Mouse (Mus musculus) lung, embryonic 16.5 days (tissue): ENCODE results near the gene 6030468B19Rik. TPM values are rescaled to one million over a fixed set of nuclear protein-coding genes. Genes with fewer than 3 reads are reported as not detected.

Source experiments
- ATAC-seq: fragments of 200-750 bp; cut with Nextera tagmentation; 2 replicates; pipeline ENCODE4 v1.8.0; 2017; ENCODE audit warnings: low read depth, mild to moderate bottlenecking, moderate library complexity
- H3K27ac ChIP-seq: fragments of 300-500 bp; sonication (generic); 2 replicates; pipeline ENCODE4 v1.5.1; 2014; ENCODE audit warnings: mild to moderate bottlenecking, control low read depth, low read length
- H3K27me3 ChIP-seq: fragments of 300-500 bp; sonication (generic); 2 replicates; pipeline ENCODE4 v1.6.1; 2014; ENCODE audit warnings: low read depth, low read length, mixed read lengths; ENCODE audit not compliant: control insufficient read depth, insufficient read depth
- H3K36me3 ChIP-seq: fragments of 300-500 bp; sonication (generic); 2 replicates; pipeline ENCODE4 v1.6.1; 2014; ENCODE audit warnings: low read length; ENCODE audit not compliant: control insufficient read depth, insufficient read depth
- H3K4me1 ChIP-seq: fragments of 300-500 bp; sonication (generic); replicated peaks from 2 replicates; pipeline ENCODE4 v1.6.1; 2014; ENCODE audit warnings: low read length, mixed read lengths; ENCODE audit not compliant: control insufficient read depth, insufficient read depth
- H3K4me2 ChIP-seq: fragments of 300-500 bp; sonication (generic); 2 replicates; pipeline ENCODE4 v1.6.1; 2014; ENCODE audit warnings: low read depth, low read length, control low read depth
- H3K4me3 ChIP-seq: fragments of 300-500 bp; sonication (generic); 2 replicates; pipeline ENCODE4 v1.5.1; 2014; ENCODE audit warnings: mild to moderate bottlenecking, low read length, control low read depth
- H3K9ac ChIP-seq: fragments of 300-500 bp; sonication (generic); 2 replicates; pipeline ENCODE4 v1.6.1; 2014; ENCODE audit warnings: low read length, control low read depth
- H3K9me3 ChIP-seq: fragments of 300-500 bp; sonication (generic); 2 replicates; pipeline ENCODE4 v1.6.1; 2016; ENCODE audit warnings: low read length; ENCODE audit not compliant: control insufficient read depth
- WGBS: fragments of 180-500 bp; shearing (Covaris S2); extraction: QIAGEN DNeasy Blood & Tissue Kit; methylation state at CpG from one replicate; pipeline ENCODE4 v1.1.7; 2014; 5-methylcytosine and 5-hydroxymethylcytosine counted together
- polyA plus RNA-seq: library from polyadenylated mRNA; unstranded; fragments of >200 nt; fragmentation: Nextera tagmentation; extraction: Ambion mirVana; gene quantifications from 2 replicates; pipeline ENCODE4 v1.2.1, GENCODE M21; 2015

6030468B19Rik gene
- polyA plus RNA-seq, 1 experiment from 2014 or later: 0.14 TPM

GRCm38 (mm10) chr11:117764319-117764718 lies 33.1 kb upstream of the 6030468B19Rik start:
- 89% methylated on average over 9 of the region's 9 CpGs for whole genome bisulfite sequencing
- no peak overlapping the region for H3K27ac ChIP-seq
- no peak overlapping the region for H3K4me3 ChIP-seq
- ATAC-seq: no peak
- no peak overlapping the region for H3K4me2 ChIP-seq
- peaks cover 16% of the 10 kb centered on the region for H3K36me3 ChIP-seq
- no peaks in the 10 kb centered on the region for H3K9me3 ChIP-seq
- no peak overlapping the region for H3K9ac ChIP-seq
- H3K27me3 ChIP-seq: no peaks in the 10 kb centered on the region
- no peaks in the 10 kb centered on the region; the same call in 1 of the 2 replicates for H3K4me1 ChIP-seq

GRCm38 (mm10) chr11:117765361-117765760 lies 32.1 kb upstream of the 6030468B19Rik start:
- H3K4me3 ChIP-seq: no peak overlapping the region
- H3K27me3 ChIP-seq: no peaks in the 10 kb centered on the region
- no peak overlapping the region for H3K4me2 ChIP-seq
- no peaks in the 10 kb centered on the region; the same call in 1 of the 2 replicates for H3K4me1 ChIP-seq
- no peak overlapping the region for H3K9ac ChIP-seq
- no peaks in the 10 kb centered on the region for H3K9me3 ChIP-seq
- ATAC-seq: no peak
- H3K36me3 ChIP-seq: peaks cover 10% of the 10 kb centered on the region
- WGBS: 88% methylated on average over 5 of the region's 5 CpGs
- no peak overlapping the region for H3K27ac ChIP-seq

GRCm38 (mm10) chr11:117766275-117766674 lies 31.2 kb upstream of the 6030468B19Rik start:
- no peaks in the 10 kb centered on the region for H3K27me3 ChIP-seq
- peaks cover 6% of the 10 kb centered on the region; the same call in 1 of the 2 replicates for H3K36me3 ChIP-seq
- no peaks in the 10 kb centered on the region for H3K9me3 ChIP-seq
- H3K4me3 ChIP-seq: no peak overlapping the region
- H3K4me2 ChIP-seq: no peak overlapping the region
- H3K27ac ChIP-seq: no peak overlapping the region
- ATAC-seq: no peak
- 79% methylated on average over 3 of the region's 3 CpGs for WGBS
- H3K4me1 ChIP-seq: no peaks in the 10 kb centered on the region; the same call in 1 of the 2 replicates
- H3K9ac ChIP-seq: no peak overlapping the region

- no peak for ATAC-seq
- Histone ChIP-seq H3K4me1 (no peaks in the 10 kb centered on the region; the same call in 1 of the 2 replicates), H3K9ac (no peak overlapping the region), H3K4me2 (no peak overlapping the region), H3K27ac (no peak overlapping the region), H3K9me3 (no peaks in the 10 kb centered on the region), H3K27me3 (no peaks in the 10 kb centered on the region), H3K4me3 (no peak overlapping the region), H3K36me3 (no peaks in the 10 kb centered on the region; the same call in 1 of the 2 replicates)
- 64% methylated on average over 20 of the region's 20 CpGs for WGBS
Observed at GRCm38 (mm10) chr11:117768725-117769682, 28.5 kb upstream of the 6030468B19Rik start.

- Histone ChIP-seq H3K27ac (no peak overlapping the region), H3K9me3 (no peaks in the 10 kb centered on the region), H3K27me3 (no peaks in the 10 kb centered on the region), H3K4me1 (no peaks in the 10 kb centered on the region; the same call in 1 of the 2 replicates), H3K36me3 (no peaks in the 10 kb centered on the region; the same call in 1 of the 2 replicates), H3K4me3 (no peak overlapping the region), H3K4me2 (no peak overlapping the region), H3K9ac (no peak overlapping the region)
- no peak for ATAC-seq
- WGBS: 69% methylated on average over 7 of the region's 7 CpGs
Observed at GRCm38 (mm10) chr11:117769683-117770047, 27.8 kb upstream of the 6030468B19Rik start.

- Histone ChIP-seq H3K36me3 (no peaks in the 10 kb centered on the region), H3K4me2 (no peak overlapping the region), H3K27ac (no peak overlapping the region), H3K27me3 (no peaks in the 10 kb centered on the region), H3K4me3 (no peak overlapping the region), H3K4me1 (no peaks in the 10 kb centered on the region; the same call in 1 of the 2 replicates), H3K9me3 (no peaks in the 10 kb centered on the region), H3K9ac (no peak overlapping the region)
- ATAC-seq: no peak
- WGBS: 75% methylated on average over 10 of the region's 10 CpGs
Observed at GRCm38 (mm10) chr11:117770407-117770806, 27.1 kb upstream of the 6030468B19Rik start.

GRCm38 (mm10) chr11:117772352-117772751 lies 25.1 kb upstream of the 6030468B19Rik start:
- no peak overlapping the region for H3K4me2 ChIP-seq
- no peak overlapping the region for H3K27ac ChIP-seq
- 90% methylated on average over 7 of the region's 7 CpGs for WGBS
- no peak for ATAC-seq
- no peaks in the 10 kb centered on the region; the same call in 1 of the 2 replicates for H3K4me1 ChIP-seq
- no peaks in the 10 kb centered on the region for H3K36me3 ChIP-seq
- H3K9ac ChIP-seq: no peak overlapping the region
- H3K4me3 ChIP-seq: no peak overlapping the region
- H3K9me3 ChIP-seq: no peaks in the 10 kb centered on the region
- H3K27me3 ChIP-seq: no peaks in the 10 kb centered on the region

GRCm38 (mm10) chr11:117774925-117775324 lies 22.5 kb upstream of the 6030468B19Rik start:
- no peak overlapping the region for H3K4me2 ChIP-seq
- H3K4me1 ChIP-seq: peaks cover 12% of the 10 kb centered on the region
- no peaks in the 10 kb centered on the region for H3K9me3 ChIP-seq
- no peak overlapping the region for H3K4me3 ChIP-seq
- no peak overlapping the region for H3K9ac ChIP-seq
- ATAC-seq: no peak
- no peak overlapping the region for H3K27ac ChIP-seq
- 86% methylated on average over 10 of the region's 10 CpGs for WGBS
- no peaks in the 10 kb centered on the region for H3K36me3 ChIP-seq
- H3K27me3 ChIP-seq: no peaks in the 10 kb centered on the region

- H3K4me3 ChIP-seq: no peak overlapping the region
- H3K27me3 ChIP-seq: no peaks in the 10 kb centered on the region
- H3K27ac ChIP-seq: no peak overlapping the region
- peaks cover 18% of the 10 kb centered on the region for H3K4me1 ChIP-seq
- H3K9me3 ChIP-seq: no peaks in the 10 kb centered on the region
- 86% methylated on average over 13 of the region's 13 CpGs for WGBS
- no peaks in the 10 kb centered on the region for H3K36me3 ChIP-seq
- no peak overlapping the region for H3K9ac ChIP-seq
- H3K4me2 ChIP-seq: no peak overlapping the region
- no peak for ATAC-seq
Observed at GRCm38 (mm10) chr11:117775540-117775939, 21.9 kb upstream of the 6030468B19Rik start.
